Mouse (Mus musculus): Measurements from ENCODE around the gene Gm20604. TPM values are rescaled to one million over a fixed set of nuclear protein-coding genes. Genes with fewer than 3 reads are reported as not detected.

Gene Gm20604
- polyA plus RNA-seq, 1 experiment from 2014 or later, result 40.4 TPM

DNA sequence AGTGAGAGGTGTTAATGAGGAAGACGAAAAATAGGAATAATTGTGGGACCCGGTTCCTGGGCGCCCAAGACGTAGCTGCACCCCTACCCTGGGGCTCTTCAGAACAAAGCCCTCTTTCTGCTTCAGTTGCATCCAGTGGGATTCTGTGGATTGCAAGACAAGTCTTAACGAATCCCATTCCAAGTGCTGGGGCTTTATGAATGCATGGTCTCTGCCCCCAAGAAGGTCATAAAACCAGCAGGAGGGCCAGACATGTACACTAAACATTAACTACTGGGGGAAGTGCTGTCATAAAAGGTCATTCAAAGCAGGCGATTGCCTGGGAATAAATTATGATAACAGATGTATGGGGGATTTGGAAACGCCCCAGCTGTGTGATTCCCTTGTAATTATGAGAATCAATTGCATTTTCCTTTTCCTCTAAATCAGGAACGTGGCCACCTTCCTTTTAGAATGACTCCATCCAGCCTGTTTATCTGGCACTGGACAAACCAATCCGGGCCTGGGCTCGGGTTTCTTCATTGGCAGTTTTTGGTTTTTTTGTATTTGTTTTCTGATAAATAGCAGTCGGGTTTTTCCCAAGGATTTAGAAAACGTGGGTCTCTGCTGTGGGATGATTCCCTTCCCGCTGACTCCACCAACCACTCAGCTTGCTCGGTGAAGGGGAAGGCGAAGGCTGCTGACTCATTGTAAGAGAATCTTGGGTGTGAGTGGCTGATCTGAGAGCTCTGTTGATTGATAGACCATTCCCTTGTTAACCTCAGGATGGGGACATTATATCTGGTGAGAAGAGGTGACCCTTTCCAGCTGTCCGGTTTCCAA lies 27.5 kb downstream of the Gm20604 start:
- Histone ChIP-seq H3K27ac (ENCODE audit: low read depth, low read length) (peak overlapping the region; percentile 87), H3K27me3 (replicated peaks; ENCODE audit: control insufficient read depth, insufficient read depth, low read length) (no peaks in the 10 kb centered on the region), H3K4me1 (ENCODE audit: control insufficient read depth, insufficient read depth, low read length) (peaks cover 15% of the 10 kb centered on the region), H3K4me3 (ENCODE audit: low read depth, low read length) (peak overlapping the region; percentile 3; the same call in 1 of the 2 replicates), H3K4me2 (ENCODE audit: low read length) (peak overlapping the region; percentile 47), H3K36me3 (ENCODE audit: control insufficient read depth, insufficient read depth, low read length) (no peaks in the 10 kb centered on the region), H3K9ac (ENCODE audit: low read length) (peak overlapping the region; percentile 41), H3K9me3 (replicated peaks; ENCODE audit: control insufficient read depth, low read length) (no peaks in the 10 kb centered on the region)
- ATAC-seq (peak; percentile 80), DNase-seq (ENCODE audit: low spot score) (peak; percentile 51)
- WGBS, result 14% methylated on average over 16 of the region's 16 CpGs

- Histone ChIP-seq H3K4me1 (ENCODE audit: control insufficient read depth, insufficient read depth, low read length) (peaks cover 15% of the 10 kb centered on the region), H3K9me3 (replicated peaks; ENCODE audit: control insufficient read depth, low read length) (no peaks in the 10 kb centered on the region), H3K36me3 (ENCODE audit: control insufficient read depth, insufficient read depth, low read length) (no peaks in the 10 kb centered on the region), H3K27ac (ENCODE audit: low read depth, low read length) (peak overlapping the region; percentile 87), H3K9ac (ENCODE audit: low read length) (peak overlapping the region; percentile 52), H3K4me3 (ENCODE audit: low read depth, low read length) (peak overlapping the region; percentile 5; the same call in 1 of the 2 replicates), H3K27me3 (replicated peaks; ENCODE audit: control insufficient read depth, insufficient read depth, low read length) (no peaks in the 10 kb centered on the region), H3K4me2 (ENCODE audit: low read length) (peak overlapping the region; percentile 47)
- 30% methylated on average over 26 of the region's 26 CpGs for WGBS
- DNase-seq (ENCODE audit: low spot score) (peak; percentile 97), ATAC-seq (peak; percentile 99)
These were observed 28.3 kb downstream of the Gm20604 start for GRCm38 (mm10) chr12:102729855-102730797.

GRCm38 (mm10) chr12:102725761-102726175 lies 32.7 kb downstream of the Gm20604 start:
- no peak overlapping the region for H3K9ac ChIP-seq (ENCODE audit: low read length)
- no peaks in the 10 kb centered on the region for H3K9me3 ChIP-seq (replicated peaks; ENCODE audit: control insufficient read depth, low read length)
- WGBS, result 81% methylated on average over 7 of the region's 7 CpGs
- no peak overlapping the region for H3K4me3 ChIP-seq (ENCODE audit: low read depth, low read length)
- H3K27me3 ChIP-seq (replicated peaks; ENCODE audit: control insufficient read depth, insufficient read depth, low read length), result no peaks in the 10 kb centered on the region
- DNase-seq (ENCODE audit: low spot score), result no peak
- no peak overlapping the region for H3K4me2 ChIP-seq (ENCODE audit: low read length)
- H3K36me3 ChIP-seq (ENCODE audit: control insufficient read depth, insufficient read depth, low read length), result no peaks in the 10 kb centered on the region
- peaks cover 7% of the 10 kb centered on the region for H3K4me1 ChIP-seq (ENCODE audit: control insufficient read depth, insufficient read depth, low read length)
- no peak overlapping the region for H3K27ac ChIP-seq (ENCODE audit: low read depth, low read length)
- ATAC-seq, result no peak

GRCm38 (mm10) chr12:102725146-102725545 lies 33.3 kb downstream of the Gm20604 start:
- DNase-seq (ENCODE audit: low spot score) (no peak), ATAC-seq (no peak)
- 92% methylated on average over 6 of the region's 6 CpGs for WGBS
- Histone ChIP-seq H3K4me3 (ENCODE audit: low read depth, low read length) (no peak overlapping the region), H3K4me2 (ENCODE audit: low read length) (no peak overlapping the region), H3K27ac (ENCODE audit: low read depth, low read length) (no peak overlapping the region), H3K27me3 (replicated peaks; ENCODE audit: control insufficient read depth, insufficient read depth, low read length) (no peaks in the 10 kb centered on the region), H3K4me1 (ENCODE audit: control insufficient read depth, insufficient read depth, low read length) (peaks cover 4% of the 10 kb centered on the region), H3K9me3 (replicated peaks; ENCODE audit: control insufficient read depth, low read length) (no peaks in the 10 kb centered on the region), H3K36me3 (ENCODE audit: control insufficient read depth, insufficient read depth, low read length) (no peaks in the 10 kb centered on the region), H3K9ac (ENCODE audit: low read length) (no peak overlapping the region)

- no peaks in the 10 kb centered on the region for H3K36me3 ChIP-seq (ENCODE audit: control insufficient read depth, insufficient read depth, low read length)
- WGBS, result 67% methylated on average over 6 of the region's 6 CpGs
- H3K27ac ChIP-seq (ENCODE audit: low read depth, low read length), result 0 out of 2 replicates have a peak overlapping the region, but pooled peaks have one; percentile 4
- H3K4me2 ChIP-seq (ENCODE audit: low read length), result no peak overlapping the region
- no peak overlapping the region for H3K4me3 ChIP-seq (ENCODE audit: low read depth, low read length)
- no peaks in the 10 kb centered on the region for H3K4me1 ChIP-seq (ENCODE audit: control insufficient read depth, insufficient read depth, low read length)
- H3K9ac ChIP-seq (ENCODE audit: low read length), result no peak overlapping the region
- DNase-seq (ENCODE audit: low spot score), result no peak
- ATAC-seq, result no peak
- H3K27me3 ChIP-seq (replicated peaks; ENCODE audit: control insufficient read depth, insufficient read depth, low read length), result no peaks in the 10 kb centered on the region
- no peaks in the 10 kb centered on the region for H3K9me3 ChIP-seq (replicated peaks; ENCODE audit: control insufficient read depth, low read length)
These were observed 34.6 kb downstream of the Gm20604 start for GRCm38 (mm10) chr12:102723861-102724260.

GRCm38 (mm10) chr12:102722966-102723365 lies 35.5 kb downstream of the Gm20604 start:
- WGBS, result 76% methylated on average over 8 of the region's 8 CpGs
- Histone ChIP-seq H3K4me1 (ENCODE audit: control insufficient read depth, insufficient read depth, low read length) (no peaks in the 10 kb centered on the region), H3K27ac (ENCODE audit: low read depth, low read length) (no peak overlapping the region), H3K4me3 (ENCODE audit: low read depth, low read length) (no peak overlapping the region), H3K27me3 (replicated peaks; ENCODE audit: control insufficient read depth, insufficient read depth, low read length) (no peaks in the 10 kb centered on the region), H3K4me2 (ENCODE audit: low read length) (no peak overlapping the region), H3K9me3 (replicated peaks; ENCODE audit: control insufficient read depth, low read length) (no peaks in the 10 kb centered on the region), H3K9ac (ENCODE audit: low read length) (no peak overlapping the region), H3K36me3 (ENCODE audit: control insufficient read depth, insufficient read depth, low read length) (no peaks in the 10 kb centered on the region)
- no peak for DNase-seq (ENCODE audit: low spot score)
- ATAC-seq, result no peak

DNA sequence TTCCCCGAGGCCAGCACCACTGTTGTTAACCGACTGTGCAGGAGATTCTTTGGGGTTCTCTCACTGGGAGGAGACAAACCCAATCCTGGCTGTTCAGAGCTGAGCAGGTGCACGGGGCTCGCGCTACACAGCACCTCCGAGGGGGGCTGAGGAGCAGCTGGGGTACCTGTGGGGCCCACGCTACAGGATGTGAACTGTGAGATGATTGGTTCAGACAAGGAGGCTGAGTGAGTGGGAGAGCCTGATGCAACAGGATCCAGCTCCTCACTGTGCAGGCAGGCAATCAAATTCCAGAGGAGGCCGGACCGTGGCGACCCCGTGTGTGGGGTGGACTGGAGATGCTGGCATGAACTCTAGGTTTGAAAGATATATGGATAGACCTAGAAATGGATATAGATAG lies 36.0 kb downstream of the Gm20604 start:
- 61% methylated on average over 11 of the region's 11 CpGs for WGBS
- Histone ChIP-seq H3K36me3 (ENCODE audit: control insufficient read depth, insufficient read depth, low read length) (no peaks in the 10 kb centered on the region), H3K4me3 (ENCODE audit: low read depth, low read length) (no peak overlapping the region), H3K9me3 (replicated peaks; ENCODE audit: control insufficient read depth, low read length) (no peaks in the 10 kb centered on the region), H3K4me1 (ENCODE audit: control insufficient read depth, insufficient read depth, low read length) (no peaks in the 10 kb centered on the region), H3K27ac (ENCODE audit: low read depth, low read length) (no peak overlapping the region), H3K4me2 (ENCODE audit: low read length) (no peak overlapping the region), H3K27me3 (replicated peaks; ENCODE audit: control insufficient read depth, insufficient read depth, low read length) (no peaks in the 10 kb centered on the region), H3K9ac (ENCODE audit: low read length) (no peak overlapping the region)
- DNase-seq (ENCODE audit: low spot score) (no peak), ATAC-seq (no peak)

DNA sequence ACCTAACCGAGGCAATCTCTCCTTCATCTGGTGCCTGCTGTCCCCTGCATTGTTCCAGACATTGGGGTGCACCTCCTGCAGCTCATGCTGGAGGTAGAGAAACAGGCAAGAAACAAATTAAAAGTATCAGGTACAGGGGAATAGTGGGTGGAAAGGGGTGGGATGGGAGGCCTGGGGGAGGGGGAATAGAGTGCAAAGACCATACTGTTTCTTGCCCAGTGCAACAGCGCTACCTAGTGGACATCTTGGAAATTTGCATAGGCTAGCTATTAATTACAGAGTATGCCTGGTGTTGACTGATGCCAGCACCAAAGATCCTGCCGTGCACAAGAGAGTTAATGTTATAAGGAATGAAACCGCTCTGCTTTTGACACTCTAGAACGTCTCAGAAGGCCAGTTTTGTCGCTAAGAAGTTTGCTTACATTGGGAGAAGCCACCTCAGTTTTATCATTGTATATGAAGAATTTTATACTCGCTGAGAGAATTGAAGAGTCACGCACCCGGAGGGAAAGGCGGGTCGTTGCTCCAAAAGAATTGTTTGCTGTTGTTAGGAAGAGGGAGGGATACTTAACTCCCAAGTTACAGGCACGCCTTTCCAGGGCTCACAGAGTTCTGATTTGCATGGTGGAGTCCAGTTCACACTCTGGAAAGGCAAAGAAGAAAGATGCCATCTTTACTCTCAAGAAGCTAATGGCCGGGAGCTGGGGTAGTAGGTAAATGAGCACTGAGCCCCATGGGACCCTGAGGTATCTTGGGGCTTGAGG lies 38.7 kb downstream of the Gm20604 start:
- ATAC-seq, result peak; percentile 90
- peak; percentile 86 for DNase-seq (ENCODE audit: low spot score)
- Histone ChIP-seq H3K9me3 (replicated peaks; ENCODE audit: control insufficient read depth, low read length) (no peaks in the 10 kb centered on the region), H3K27ac (ENCODE audit: low read depth, low read length) (no peak overlapping the region), H3K4me3 (ENCODE audit: low read depth, low read length) (no peak overlapping the region), H3K27me3 (replicated peaks; ENCODE audit: control insufficient read depth, insufficient read depth, low read length) (no peaks in the 10 kb centered on the region), H3K36me3 (ENCODE audit: control insufficient read depth, insufficient read depth, low read length) (no peaks in the 10 kb centered on the region), H3K4me2 (ENCODE audit: low read length) (0 out of 2 replicates have a peak overlapping the region, but pooled peaks have one; percentile 27), H3K9ac (ENCODE audit: low read length) (no peak overlapping the region), H3K4me1 (ENCODE audit: control insufficient read depth, insufficient read depth, low read length) (no peaks in the 10 kb centered on the region)
- 28% methylated on average over 13 of the region's 13 CpGs for WGBS
